Mouse (Mus musculus): ENCODE results near the gene Tnrc6a.
"Not testable (repeated sequence)": the region's sequence is repeated elsewhere in the genome, so short reads cannot be mapped to it uniquely, and the experiment has no call there.

Gene Tnrc6a

DNA sequence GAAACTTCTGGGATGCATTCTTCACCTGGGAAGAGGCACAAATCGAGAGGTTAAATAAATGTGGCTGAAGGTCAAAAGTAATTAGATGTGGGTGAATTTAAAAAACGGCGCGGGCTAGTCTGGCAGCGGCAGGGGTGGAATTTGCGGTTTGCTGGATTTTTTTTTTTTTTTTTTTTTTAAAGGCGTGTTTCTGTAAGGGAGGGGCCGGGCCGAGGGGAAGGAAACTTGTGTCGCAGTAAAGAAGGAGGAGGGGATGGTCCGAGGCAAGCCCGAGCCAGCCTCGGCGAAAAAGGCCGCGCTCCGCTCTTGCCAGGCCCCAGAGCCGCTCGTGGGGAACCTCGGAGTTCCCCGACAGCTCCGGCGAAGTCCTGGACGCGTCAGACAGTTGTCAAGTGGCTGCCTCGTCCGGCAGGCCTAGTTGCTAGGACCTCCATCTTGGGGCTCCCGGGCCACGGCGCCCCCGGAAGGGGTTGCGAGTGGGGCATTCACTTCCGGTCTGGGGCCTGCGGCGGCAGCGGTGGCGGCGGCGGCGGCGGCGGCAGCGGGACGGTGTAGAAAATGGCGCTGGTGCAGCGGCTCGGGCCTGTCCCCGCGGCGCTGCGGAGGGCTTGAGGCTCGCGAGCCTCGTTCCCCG is at the start of gene Tnrc6a:
TSS of gene Tnrc6a (plus strand) at position 221 of the 634 bp plus-strand sequence.
- peak; percentile 98 for DNase-seq

DNA sequence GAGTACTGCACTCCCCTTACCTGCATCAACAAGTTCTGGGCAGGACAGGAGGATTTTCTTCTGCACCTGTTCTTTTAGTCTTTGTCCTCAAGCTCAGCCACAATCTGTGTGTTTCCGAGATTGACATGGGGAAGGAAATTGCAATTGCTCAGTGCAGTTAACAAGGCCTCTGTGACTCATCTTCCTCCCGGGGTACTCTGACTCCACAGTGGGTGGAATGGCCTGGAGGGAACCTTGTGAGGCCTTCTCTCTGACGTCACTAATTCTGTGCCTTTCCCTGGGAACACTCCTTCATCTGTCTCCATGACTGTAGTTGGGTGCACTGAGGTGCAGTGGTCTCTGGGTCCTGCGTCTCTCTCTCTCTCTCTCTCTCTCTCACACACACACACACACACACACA is 41.4 kb upstream of the Tnrc6a start:
- no peak for DNase-seq

DNA sequence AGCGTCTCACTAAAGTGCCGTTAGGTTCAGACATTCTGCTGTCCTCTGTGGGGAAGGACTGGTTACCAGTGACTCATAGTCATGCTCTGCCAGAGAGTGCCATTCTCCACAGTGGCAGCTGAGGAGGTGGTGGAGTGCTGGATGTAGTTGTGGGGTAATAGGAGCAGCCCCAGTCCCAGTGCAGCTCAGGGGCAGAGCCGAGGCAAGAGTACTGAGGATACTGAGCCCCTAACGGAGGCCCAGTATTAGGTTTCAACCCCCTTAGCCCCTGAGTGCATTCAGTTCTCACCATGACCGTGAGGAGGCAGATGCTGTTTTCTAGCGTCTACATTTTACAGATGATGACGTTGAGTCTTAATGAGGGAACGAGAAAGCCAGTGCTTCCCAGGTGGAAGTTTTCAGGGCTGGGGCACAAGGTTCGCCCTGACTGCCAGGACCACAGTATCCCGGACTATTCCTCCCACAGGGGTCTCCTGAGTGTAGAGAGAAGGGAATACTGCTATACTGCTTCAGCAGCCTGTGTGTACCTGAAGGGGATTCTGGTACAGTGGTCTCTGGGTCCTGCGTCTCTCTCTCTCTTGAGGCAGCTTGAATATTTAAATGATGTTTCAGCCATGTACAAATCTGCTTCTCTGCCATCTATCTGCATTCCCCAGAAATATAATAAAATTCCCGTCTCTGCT is 40.1 kb upstream of the Tnrc6a start:
- DNase-seq, result no peak

DNA sequence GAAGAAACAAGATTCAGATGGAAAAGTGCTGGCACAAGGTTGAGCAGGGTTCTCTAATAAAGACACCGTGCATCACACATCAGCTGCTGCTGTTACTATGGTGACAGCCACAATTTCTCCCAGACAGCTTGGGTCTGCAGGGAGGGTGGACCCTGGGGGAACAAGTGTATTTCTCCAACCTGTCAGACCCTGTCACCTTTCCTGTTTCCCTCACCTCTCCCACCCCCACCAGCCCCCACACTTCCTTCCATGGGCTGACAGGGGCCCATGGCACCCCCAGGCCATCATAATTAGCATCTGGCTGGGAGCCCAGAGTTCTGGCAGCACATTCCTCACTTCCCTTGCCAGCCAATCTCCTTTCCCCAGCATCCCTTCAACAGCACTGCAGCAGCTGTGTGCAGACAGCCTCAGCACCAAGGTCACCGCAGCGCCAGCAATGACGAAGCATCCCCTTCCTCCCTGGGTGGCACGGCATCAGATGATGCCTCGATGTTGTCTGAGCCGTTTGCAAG is 39.4 kb upstream of the Tnrc6a start:
- DNase-seq, result peak; percentile 80

DNA sequence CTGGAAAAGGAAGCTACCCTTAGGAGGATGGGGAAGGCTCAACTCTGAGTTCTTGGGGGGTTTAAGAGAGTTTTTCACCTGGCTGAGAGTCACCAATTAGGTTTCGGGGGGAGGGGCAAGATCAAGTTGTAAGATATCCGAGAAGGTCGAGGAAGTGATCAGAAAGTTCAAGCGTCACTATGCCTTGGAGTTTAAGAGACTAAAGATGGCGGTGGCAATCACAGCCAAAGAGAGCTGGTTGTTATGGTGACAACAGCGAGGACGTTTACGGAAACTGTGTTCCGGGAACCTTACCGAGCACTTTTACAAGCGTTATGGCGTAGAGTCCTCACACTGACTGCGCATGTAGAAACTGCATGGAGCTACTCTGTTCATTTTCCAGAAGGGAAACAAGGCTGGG is 39.0 kb upstream of the Tnrc6a start:
- DNase-seq, result no peak

DNA sequence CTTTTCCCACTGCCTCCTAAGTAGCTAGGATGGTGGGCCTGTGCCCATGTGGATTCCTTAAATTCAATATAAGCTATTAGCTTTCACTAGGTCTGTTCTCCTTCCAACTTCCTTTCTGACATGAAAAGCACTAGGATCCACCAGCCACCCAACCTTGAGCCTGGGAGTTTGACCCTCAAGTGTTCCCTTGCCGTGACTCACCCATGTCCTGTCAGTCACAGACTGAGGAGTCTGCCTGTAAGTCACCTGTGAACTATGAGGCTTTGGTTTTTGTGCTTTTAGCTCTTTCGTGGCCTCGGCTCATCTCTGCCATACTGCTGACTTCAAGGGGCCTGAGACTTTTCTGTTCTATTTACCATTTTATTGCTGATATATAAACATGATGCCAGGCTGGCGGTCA is 34.8 kb upstream of the Tnrc6a start:
- DNase-seq, result no peak

DNA sequence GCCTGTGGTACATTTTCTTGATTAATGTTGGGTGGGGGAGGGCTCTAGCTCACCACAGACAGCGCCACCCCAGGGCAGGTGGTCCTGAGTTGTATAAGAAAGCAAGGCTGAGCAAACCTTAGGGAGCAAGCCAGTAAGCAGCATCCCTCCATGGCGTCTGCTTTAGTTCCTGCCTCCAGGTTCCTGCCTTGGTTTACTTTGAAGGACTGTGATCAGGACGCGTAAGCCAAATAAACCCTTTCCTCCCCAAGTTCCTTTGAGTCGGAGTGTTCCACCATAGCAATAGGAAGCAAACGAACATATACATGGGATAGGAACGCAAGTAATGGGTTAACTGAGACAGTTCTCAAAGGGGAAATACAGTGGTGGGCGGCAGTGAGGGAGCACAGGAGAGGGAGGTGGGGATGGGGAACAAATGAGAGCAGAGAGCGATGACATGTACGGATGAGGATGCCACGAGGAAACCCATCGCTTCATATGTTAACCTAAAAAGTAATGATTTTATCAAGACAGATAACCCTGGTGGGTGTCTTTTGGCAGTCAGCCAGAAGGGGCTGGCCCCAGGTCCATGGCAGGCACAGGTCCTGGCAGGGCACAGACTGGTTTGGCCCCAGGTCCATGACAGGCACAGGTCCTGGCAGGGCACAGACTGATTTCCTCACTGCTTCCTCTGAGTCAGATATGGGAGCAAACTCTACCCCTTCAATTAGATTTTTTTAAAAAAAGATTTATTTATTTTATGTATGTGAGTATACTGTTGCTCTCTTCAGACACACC is 27.2 kb upstream of the Tnrc6a start:
- DNase-seq, result no peak

DNA sequence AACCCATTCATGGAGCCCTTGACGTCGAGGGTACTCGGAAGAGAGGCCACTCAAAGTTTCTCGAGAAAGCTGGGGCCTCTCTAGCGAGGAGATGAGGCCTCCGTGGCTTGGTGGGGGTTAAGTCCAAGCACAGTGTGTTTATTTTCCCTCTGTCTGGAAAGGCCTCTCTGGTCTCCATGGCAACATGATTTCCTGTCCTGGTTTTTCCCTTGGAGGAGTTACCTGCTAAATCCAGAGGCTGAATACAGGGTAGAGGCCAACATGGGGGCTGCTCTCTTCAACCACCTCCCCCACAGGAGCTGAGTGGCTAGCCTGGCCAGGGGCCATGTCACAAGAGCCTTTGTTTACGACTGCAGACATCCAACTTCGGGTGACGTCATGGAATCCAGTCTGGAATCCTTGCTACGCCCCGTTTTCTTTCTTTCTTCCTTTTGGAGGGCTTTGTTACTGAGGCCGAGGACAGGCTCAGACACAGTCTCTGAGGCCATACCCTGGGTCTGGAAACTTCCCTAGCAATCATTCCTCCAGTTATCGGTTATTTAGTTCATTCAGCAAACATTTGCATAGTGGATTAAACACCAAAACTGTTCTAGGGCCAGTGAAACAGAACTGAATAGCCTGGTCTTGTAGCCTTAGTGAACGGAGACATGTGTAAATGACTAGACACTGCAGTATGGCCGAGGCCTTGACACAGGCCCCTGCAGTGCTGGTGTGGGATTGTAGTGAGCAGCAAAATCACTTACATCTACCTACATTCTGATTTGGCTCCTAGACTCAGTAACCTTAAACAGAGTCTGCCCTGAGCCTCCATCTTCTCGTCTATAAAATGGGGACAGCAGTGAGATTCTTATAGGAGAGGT is 25.6 kb upstream of the Tnrc6a start:
- peak; percentile 75 for DNase-seq

DNA sequence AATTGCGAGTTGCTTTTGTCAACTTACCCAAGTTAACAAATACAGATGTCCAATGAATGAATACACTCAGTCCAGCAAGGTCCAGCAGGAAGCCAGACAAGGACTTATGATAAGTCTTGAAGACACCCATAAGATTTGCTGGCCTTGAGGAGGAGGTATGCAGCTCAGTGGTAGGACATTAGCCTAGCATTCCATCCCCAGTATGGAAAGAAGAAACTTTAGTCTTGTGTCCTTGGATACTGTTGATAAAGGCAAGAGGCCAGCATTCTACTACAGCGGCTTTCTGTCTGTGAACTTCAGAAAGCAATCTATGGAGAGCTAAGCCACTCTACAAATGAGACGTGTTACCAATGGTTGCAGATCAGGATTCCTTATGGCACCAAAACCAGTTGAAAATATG is 22.4 kb upstream of the Tnrc6a start:
- no peak for DNase-seq

DNA sequence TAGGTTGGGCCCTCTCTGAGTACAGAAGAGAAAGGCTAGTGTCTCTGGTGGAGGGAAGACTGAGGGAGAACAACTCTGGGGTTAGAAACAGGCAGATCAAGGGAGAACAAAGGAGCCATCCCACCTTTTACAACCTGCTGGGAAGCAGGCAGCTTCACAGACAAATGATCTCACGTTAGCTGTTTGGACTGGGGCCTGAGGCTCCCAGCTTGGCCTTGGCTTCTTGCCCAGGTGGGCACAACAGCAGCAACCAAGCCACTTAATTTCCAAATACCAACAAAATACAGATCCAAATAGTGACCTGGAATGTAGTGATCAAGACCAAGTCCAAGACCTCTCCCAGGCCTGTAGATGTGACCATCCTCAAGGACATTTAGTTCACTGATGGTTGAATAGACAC is 18.3 kb upstream of the Tnrc6a start:
- DNase-seq, result not testable (repeated sequence)

DNA sequence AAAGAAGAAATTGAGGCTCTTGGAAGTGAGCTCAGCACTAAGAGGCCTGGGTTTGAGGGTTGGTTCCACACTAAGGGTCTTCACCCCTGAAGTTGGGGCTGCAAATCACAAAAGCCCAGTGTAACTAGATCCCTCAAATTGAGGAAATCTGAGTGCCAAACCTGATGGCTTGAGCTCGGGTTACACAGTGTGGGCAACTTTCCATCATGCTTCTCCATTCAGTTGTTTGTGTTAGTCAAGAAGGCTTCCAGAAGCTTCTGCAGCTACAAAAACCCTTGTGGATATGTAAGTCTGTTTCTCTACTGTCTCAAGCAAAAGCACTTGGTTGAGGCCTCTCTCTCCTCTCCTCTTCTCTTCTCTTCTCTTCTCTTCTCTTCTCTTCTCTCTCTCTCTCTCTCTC is 17.8 kb upstream of the Tnrc6a start:
- no peak for DNase-seq

DNA sequence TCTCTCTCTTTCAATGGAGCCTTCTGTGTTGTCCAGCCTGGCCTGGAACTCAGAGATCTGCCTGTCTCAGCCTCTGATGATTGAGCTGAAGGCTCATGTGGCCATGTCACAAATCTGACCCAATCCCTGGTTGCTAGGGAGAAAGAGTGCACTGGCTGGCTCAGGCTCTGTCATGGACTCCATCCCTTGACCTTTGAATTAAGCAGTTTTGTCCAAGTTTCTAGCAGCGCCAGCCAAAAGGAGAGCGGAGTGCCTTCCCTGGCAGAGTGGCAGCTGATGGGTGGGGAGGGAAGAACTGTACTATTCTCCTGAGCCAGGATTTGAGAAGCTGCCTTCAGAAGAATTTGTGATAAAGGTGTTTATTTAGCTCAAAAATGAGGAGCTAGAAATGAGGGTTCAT is 17.4 kb upstream of the Tnrc6a start:
- DNase-seq, result no peak

DNA sequence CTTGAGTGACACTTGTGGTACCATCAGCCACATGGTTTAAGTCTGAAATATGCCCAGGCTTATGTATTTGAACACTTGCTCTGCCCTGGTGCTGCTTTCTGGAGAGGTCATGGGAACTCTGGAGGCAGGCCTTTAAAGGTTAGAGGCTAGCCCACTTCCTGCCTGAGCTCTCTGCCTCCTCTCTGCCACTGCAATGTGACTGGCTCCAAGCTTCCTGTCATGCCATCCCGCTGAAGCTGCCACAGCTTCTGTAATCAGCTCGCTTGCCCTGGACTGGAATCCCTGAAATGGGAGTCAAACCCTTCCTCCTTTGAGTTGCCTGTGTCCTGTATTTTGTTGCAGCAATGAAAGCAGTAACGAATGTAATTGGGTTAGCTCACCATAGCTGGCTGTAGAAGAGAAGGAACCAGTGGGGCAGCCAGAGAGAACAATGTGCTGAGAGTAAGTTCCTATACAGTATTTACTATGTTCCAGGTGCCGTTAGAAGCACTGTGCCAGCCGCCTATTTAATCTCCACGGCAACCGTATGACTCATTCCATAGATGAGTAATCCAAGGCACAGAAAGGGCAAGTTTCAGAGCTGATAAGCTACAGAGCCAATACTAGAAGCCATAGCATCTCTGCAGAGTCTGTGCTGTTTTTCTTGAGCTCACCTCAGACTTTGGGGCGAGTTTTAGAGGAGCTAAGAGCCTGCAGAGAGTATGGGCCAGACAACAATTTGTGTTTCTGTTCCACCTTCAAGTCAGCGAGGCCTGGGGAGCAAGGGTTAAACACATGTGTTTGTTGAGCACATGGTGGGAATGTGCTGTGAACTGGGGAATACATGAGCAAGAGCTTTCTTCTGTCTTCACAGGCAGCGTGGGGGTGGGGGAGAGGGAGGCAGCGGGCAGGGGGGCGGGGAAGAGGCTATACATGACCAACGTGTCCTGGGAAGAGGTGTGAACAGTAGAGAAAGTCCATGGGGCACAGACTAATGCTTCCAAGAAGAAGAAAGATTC is 15.3 kb upstream of the Tnrc6a start:
- no peak for DNase-seq

DNA sequence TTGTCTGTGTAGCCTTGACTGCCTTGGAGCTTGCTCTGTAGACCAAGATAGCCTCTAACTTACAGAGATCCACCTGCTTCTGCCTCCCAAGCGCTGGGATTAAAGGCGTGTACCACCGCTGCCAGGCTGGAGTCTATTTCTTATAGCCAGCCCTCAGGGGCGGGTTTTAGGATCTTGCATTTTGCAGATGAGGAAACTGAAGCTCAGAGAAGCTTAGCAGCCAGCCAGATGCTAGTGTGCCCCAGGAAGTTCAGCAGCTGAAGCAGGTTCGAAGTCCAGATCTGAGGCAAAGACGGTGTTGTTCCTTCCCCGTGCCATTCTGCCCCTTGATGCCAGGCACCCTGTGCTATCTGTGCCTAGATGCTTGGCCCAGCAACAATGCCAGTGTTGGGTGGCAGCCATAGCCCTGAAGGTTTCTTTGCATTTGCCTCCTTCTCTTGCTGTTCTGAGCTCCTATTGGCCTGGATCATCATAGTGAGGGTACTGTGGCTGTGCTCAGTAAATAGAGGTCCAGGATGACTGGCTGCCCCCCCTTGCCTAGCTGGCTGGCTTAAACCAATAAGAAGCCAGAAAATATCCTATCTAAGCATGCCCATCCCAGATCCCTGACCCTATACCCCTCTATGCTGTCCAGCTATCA is 14.2 kb upstream of the Tnrc6a start:
- DNase-seq, result no peak

DNA sequence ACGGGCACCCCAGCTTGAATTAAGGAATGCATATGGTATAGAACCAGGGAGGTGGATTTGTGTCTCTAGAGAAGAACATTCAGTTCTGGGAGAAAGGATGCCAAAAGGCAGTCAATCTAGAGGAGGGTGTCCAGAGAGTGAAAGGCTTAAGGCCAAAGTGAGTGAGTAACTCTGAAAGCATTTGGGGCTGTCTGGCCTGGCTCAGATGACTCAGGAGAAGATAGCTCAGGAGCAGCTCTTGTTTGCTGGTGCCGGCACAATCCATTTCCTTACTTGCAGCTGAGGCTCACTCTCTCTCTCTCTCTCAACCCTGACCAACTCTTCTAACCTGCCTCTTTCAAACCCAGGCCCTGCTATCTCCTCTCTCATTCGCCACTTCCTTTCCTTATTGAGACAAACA is 13.6 kb upstream of the Tnrc6a start:
- DNase-seq, result no peak

DNA sequence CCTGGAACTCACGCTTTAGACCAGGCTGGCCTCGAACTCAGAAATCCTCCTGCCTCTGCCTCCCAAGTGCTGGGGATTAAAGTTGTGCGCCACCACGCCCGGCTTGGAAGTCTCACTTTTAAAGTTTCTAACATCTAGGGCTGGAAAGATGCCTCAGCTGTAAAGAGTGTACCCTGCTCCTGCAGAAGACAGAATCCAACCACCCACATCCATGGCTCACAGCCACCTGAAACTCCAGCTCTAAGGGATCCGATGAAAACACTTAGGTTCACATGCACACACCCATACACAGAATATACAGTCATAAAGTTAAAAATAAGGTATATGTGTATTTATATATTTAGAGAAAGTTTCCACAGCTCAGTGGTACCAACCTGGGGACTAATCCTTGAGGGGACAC is 10.1 kb upstream of the Tnrc6a start:
- DNase-seq, result no peak

DNA sequence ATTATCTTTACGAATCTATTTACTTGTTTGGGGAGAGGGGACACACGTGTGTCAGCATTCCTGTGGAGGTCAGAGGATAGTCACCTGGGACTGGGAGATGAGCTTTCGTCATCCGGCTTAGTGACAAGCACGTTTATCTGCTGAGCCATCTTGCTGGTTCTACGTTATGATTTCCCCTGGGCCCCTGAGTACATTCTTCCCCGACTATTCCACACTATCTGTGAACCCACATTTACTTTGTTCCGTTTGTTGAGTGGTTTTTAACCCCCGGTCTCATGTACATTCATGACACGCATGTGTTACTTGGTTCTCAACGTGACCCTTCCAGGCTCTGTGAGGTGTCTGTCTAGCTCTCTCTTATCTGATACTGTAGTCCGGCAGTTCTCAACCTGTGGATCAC is 6.9 kb upstream of the Tnrc6a start:
- DNase-seq, result no peak

DNA sequence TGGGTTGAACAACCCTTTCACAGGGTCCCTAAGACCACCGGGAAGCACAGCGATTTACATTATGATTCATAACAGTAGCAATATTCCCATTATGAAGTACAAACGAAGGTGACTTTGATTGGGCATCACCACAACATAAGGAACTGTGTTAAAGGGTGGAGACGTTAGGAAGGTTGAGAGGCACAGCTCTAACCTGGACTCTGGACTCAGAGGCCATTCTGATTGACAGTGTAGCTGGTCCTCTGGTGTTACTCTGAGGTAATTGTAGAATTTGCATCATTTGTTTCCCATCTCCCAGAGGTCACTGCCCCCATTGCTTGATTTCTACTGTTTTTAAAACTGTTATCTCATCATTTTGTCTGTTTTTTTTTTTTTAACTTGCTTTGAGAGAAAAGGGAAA is 6.5 kb upstream of the Tnrc6a start:
- DNase-seq, result no peak

DNA sequence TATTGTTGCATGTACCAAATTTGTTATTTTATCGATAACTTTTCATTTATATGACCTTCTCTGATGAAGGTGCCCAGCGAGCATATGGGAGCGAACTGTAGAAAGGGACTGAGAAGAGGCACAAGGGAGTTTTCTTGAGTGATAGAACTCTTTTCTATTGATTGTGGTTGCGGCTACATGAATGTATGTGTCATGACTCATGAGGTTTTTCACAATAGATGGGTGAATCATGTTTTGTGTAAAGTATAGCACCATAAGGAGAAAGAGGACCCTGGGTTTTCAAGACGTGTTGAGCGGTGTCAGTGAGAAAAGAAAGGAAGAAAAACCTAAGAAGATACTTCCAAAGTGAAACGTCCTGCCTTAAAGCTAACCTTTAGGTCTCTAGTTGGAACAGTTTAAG is 3.2 kb upstream of the Tnrc6a start:
- no peak for DNase-seq

DNA sequence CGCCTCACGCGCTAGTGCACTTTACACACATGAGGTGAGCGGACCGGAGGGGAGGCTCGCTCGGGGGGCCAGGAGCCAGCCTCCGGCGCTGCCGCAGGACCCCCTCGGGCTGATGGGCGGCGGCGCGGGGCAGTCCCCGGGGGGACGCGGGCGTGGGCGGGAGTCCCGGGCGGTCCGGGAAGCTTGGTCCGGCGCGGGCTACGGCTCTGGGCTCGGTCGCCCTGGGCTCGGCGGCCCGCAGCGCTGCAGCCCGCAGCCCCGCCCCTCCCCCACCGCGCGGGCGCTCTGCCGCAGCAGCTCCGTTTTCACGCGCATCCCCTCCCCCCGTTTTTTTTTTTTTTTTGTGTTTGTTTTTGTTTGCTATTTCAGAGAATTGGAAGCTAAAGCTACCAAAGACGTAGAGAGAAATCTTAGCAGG is 623 bp downstream of the Tnrc6a start:
- DNase-seq, result no peak

DNA sequence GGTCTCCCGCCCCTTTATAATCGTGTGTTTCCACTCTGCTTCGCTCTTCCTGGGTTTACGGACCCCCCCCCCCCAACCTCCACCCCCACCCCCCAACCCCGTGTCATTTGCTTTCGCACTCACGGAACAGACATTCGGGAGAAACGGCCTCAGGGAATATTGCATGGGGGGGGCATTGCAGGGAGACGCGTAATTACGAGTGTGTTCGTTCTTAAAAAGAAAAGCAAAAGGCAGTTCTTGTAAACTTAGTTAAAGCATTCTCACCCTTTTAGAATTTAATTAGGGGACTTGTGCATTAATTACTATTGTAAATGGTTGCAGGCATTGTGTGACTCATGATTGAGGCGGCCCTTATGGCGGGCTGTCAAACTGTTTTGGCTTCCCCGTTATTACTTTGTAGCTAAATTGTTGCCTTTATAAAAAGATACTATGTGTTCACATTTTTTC is 1.1 kb downstream of the Tnrc6a start:
- DNase-seq, result peak; percentile 42

Data from kidney, adult 18-20 months (tissue).